Mouse (Mus musculus): ENCODE measurements at regions not wholly inside any gene's neighbourhood (a gene's known extent, or its start where the extent isn't known, plus 50 kb on each side); places are given as distances from the start of the nearest gene placed in this dataset.

DNA sequence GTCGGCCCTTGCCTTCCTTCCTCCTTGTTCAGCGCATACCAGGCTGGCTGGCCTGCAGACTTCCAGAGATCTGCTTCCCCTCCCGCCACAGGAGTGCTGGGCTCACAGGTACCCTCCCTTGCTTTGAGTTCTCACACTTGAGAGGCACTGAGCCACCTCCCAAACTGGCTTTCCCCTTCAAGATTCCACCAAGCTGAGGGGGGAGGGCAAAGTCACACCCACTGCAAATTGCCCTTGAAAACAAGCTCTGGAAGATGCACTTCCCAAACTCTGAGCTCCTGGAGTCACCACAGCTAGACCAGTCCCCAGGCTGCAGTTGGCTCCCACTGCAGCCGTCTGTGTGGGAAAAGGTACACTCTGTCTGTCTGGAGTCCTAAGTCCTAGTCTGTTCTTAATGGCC, 142.1 kb upstream of the Slc22a12 start:
- no peak for DNase-seq (ENCODE audit: low spot score in 2 of 2)

- DNase-seq (ENCODE audit: low spot score in 2 of 2): no peak
Observed at GRCm38 (mm10) chr19:6679392-6680307, 136.8 kb upstream of the Slc22a12 start.

DNA sequence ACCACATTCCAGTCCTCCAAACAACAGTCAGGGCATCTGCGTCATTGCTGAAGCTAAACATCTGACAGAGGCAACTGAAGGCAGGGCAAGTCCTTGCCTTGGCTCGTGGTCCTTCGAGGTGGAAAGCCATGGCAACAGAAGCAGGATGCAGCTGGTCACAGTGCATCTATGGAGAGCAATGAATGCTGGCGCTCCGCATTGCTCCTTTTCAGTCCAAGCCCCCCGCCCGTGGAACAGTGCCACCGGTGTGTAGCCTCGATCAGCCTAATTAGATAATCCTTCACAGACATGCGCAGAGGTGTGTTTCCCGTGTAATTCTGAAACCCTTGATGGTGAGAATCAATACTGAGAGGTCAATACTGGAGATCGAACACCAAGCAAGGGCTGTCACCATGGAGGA, 134.7 kb upstream of the Slc22a12 start:
- DNase-seq (ENCODE audit: low spot score in 2 of 2): no peak

- no peak for DNase-seq (ENCODE audit: low spot score in 2 of 2)
Observed at GRCm38 (mm10) chr19:6675586-6675985, 132.8 kb upstream of the Slc22a12 start.

DNA sequence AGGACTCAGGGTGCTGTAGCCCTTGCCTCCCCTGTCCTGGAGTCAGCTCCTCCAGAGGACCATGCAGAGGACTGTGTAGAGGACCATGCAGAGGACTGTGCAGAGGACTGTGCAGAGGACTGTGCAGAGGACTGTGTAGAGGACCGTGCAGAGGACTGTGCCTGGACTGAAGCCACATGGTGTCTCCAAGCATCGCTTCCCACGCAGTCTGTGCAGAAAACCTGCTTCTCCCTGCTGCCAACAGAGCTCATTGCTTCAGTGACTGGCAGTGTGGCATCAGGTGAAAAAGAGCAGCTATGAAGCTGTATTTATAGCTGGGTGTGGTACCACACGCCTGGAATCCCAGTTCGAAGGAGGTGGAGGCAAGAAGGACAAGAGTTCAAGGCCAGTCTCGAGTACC, 128.9 kb upstream of the Slc22a12 start:
- no peak for DNase-seq (ENCODE audit: low spot score in 2 of 2)

- no peak for DNase-seq (ENCODE audit: low spot score in 2 of 2)
Observed at GRCm38 (mm10) chr19:6669881-6670280, 127.0 kb upstream of the Slc22a12 start.

DNA sequence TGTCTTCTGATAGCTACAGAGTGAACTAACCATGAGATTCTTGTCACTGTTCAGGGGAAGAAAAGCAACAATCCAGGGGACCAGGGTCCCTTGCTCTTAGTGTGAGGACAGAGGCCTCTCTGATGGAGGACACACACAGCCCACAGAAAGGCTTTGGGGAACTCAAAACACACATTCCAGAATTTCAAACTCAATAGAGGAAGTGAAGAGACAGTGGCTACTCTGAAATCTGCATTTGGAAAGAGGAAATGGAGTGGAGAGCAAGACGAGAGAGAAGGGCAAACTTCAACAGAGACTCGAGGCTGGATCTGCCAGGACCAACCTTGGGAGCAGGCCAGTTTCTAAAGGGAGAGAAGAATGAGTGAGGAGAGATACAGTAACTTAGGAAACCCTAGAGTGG, 125.7 kb upstream of the Slc22a12 start:
- no peak for DNase-seq (ENCODE audit: low spot score in 2 of 2)

GRCm38 (mm10) chr19:6666187-6666722, 123.4 kb upstream of the Slc22a12 start:
- DNase-seq (ENCODE audit: low spot score in 2 of 2): no peak

DNA sequence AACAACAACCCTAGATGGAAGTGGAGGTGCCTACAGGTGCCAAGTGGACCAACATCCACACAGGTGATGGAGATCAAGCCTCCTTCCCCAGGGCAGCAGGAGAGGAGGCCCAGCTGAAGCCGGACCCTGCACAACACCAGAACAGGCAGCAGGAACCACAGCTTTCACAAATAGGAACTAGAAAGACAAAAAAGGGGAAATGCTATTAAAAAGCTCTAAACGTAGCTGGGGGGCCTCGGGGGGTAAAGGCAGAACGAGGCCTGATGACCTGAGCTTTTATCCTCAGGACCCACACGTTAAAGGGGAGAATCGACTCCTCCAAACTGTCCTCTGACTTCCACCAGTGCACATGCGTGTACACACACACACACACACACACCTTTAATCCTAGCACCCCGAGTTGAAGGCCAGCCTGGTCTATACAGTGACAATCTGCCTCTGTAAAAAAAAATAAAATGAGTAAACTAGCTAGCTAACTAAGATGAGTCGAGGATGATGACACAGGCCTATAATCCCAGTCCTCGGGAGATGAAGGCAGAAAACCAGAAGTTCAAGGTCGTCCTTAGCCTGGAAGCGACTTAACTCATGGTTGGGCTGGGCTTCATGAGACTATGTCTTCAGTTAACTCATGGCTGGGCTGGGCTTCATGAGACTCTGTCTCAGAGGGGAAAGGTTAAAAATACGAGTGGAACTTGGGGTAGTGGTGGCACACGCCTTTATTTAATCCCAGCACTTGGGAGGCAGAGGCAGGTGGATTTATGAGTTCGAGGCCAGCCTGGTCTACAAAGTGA, 122.6 kb upstream of the Slc22a12 start:
- DNase-seq (ENCODE audit: low spot score in 2 of 2): no peak

DNA sequence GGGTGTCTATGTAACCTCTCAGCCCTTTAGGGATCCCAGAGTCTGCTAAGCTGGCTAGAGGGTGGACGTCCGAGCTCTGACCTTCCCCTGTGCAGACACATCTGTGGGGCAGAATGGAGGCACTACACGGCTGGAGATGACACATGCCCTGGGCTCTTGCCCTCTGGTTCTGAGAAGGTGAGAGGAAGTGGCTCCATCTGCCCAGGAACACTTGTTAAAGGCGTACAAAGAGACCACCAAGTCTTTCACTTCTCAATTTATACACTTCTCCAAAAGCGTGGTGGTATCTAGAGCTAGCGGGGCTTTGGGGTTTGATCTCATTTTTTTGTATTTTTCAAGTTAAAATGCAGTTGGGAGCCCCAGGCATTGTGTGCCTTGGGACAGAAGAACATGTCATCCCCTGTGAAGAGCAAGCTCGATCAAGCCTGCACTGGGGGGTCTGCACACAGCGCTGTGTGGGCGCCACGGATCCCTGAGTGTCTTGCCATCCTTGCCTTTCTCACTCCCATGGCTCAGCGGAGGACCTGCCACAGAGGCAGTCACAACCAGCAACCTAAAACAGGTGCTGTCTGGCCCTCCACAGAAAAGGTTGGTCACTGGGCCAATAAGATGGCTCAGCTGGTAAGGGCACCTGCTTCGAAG, 121.6 kb upstream of the Slc22a12 start:
- DNase-seq (ENCODE audit: low spot score in 2 of 2): peak in 1 of 2 experiments; percentile 19

- peak; percentile 50 to 68 for DNase-seq (ENCODE audit: low spot score in 2 of 2)
Observed at GRCm38 (mm10) chr19:6663391-6663790, 120.6 kb upstream of the Slc22a12 start.

DNA sequence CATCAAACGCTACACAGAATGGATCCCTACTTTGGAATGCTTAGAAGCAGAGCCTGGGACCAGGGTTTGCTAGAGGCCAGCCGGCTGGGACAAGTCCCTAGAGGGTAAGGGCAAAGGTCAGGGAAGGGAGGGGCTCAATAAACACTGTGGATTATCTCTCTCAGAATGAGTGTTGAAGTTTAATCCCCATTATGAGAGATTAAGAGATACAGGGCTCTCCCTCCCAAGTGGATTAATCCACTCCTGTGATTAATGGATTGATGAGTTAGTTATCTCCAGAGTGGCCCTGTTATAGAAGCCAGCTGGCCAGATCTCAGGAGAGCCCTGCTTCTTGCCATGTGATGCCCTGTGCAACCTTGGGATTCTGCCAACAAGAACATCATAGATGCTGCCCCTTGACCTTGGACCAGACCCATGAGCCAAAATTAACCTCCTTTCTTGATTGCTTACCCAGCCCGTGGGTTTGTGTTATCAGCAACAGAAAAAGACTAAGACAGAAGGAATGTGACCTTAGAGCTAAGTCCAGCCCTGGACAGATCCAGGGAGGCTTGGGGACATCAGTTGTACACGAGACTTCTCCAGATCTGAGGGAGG, 119.6 kb upstream of the Slc22a12 start:
- no peak for DNase-seq (ENCODE audit: low spot score in 2 of 2)

GRCm38 (mm10) chr19:6661508-6661871, 118.7 kb upstream of the Slc22a12 start:
- DNase-seq (ENCODE audit: low spot score in 2 of 2): no peak

GRCm38 (mm10) chr19:6660723-6661507, 118.1 kb upstream of the Slc22a12 start:
- no peak for DNase-seq (ENCODE audit: low spot score in 2 of 2)

GRCm38 (mm10) chr19:6660157-6660556, 117.3 kb upstream of the Slc22a12 start:
- DNase-seq (ENCODE audit: low spot score in 2 of 2): no peak

DNA sequence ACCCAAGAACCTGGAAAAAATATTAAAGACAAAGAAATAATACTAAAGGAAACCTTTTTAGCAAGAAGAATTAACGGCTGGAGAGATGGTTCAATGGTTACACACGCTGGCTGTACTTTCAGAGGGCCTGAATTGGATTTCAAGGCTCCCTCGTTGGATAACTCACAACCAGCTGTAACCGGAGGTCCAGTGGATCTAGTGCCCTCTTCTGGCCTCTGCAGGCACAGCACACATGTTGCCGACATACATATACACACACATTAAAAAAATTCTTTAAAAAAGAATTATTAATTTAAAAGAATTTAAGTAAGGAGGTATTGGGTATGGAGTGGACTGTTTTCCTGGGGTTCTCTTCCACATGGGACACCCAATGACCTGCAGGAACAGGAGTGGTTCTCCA, 111.7 kb upstream of the Slc22a12 start:
- no peak for DNase-seq (ENCODE audit: low spot score in 2 of 2)

DNA sequence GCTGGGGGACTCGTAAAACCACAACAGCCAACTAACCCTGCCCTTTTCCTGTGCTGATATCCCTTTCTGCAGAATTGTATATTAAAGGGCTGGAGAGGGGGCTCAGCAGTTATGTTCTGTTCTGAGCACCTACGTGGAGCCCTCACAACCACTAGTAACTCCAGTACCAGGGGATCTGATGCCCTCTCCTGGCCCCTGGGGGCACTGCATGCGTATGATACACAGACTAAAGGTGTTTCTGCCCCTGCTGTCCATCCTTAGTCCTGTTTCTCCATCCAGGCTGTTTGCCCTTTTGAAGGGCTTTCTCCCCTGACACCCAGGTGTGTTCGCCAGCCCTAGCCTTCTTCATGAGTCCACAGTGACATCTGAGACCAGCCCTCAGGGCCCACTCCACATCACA, 109.9 kb upstream of the Slc22a12 start:
- no peak for DNase-seq (ENCODE audit: low spot score in 2 of 2)

- no peak for DNase-seq (ENCODE audit: low spot score in 2 of 2)
Observed at GRCm38 (mm10) chr19:6651192-6651591, 108.4 kb upstream of the Slc22a12 start.

DNA sequence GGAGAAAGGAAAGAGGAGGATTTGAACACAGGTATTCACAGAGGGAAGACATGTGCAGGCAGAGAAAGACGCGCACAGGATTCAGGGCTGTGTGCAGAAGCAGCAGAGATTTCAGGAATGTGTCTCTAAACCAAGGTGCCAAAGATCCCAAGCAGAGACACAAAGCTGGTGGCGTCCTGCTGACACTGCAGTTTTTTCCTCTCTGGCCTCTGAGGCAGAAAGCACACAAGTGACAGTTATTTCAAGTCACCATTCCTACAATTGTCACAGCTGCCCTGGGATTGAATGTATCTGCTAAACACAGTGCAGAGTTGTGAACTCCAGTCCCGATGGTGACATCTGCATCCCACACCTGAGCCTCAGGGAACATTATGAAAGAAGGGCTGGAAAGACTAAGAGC, 107.1 kb upstream of the Slc22a12 start:
- no peak for DNase-seq (ENCODE audit: low spot score in 2 of 2)

DNA sequence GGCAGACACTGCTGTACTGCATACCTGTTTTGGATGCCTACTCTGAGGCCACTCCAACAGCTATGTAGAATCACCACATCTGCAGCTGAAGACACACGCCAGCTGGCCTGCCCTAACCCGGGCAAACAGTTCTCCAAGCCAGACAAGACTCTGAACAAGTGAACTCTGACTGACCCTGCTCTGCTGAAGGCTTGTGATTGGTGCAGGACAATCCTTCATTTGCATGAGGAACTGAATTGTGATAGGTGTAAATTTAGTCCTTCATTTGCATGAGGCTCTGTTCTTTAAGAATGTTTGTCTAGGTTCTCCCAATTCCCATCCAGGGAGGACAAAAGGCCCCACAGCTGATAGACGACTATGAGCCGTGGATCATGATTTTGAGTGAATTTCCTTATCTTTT, 104.9 kb upstream of the Slc22a12 start:
- DNase-seq (ENCODE audit: low spot score in 2 of 2): no peak

DNA sequence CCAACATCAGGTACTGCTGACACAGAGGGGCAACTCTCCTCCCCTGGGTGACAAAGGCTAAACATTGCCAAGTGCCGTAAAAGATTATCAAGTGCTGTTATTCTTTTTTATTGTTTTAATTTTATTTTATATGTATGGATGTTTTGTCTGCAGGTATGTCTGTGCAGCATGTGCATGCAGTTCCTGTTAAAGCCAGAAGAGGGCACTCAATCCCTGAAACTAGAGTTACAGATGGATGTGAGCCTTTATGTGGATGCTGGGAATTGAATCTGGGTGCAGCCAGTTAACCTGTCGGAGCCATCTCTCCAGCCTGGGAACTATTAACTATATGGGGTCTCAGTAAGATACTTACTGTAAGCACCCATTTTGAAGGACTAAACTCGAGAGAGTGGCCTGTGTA, 104.4 kb upstream of the Slc22a12 start:
- DNase-seq (ENCODE audit: low spot score in 2 of 2): no peak
